18 mouse cellular contexts compared by ENCODE assay signal in genomic region chr4:58990609-58991434, GRCm38 (mm10). TPM values are rescaled to one million over a fixed set of nuclear protein-coding genes. Genes with fewer than 3 reads are reported as not detected.
DNase-seq lines count a peak whose midpoint lies in the region; ATAC-seq and TF ChIP-seq lines count a peak whose summit lies in the region.
"Had no signal": no experiment of that assay in that cellular context is flagged by ENCODE, and none has a peak within 500 bp of the region (broad histone marks: within the 10 kb centered on the region; RNA-seq: fewer than 3 reads in every experiment).

No protein-coding gene starts in this region.

- no peak overlapping the region for H3K27ac ChIP-seq in ES-E14 (ENCODE audit: insufficient read depth, low read depth, low read length, poor library complexity, severe bottlenecking)
- peak overlapping the region; percentile 11; the same call in 1 of the 2 replicates for H3K27ac ChIP-seq in limb, embryonic 15.5 days
- H3K27ac ChIP-seq: embryonic facial prominence, embryonic 12.5 days; hindbrain, embryonic 15.5 days; limb, embryonic 13.5 days; neural tube, embryonic 13.5 days had no signal

- H3K4me1 ChIP-seq in ES-E14 (ENCODE audit: control insufficient read depth in 2 of 2, insufficient read depth in 2 of 2, low read length in 2 of 2, poor library complexity in 1 of 2) (peaks cover 2 to 17% of the 10 kb centered on the region in 2 experiments; a peak in 3 of 4 replicates), G1E (ENCODE audit: insufficient read depth, low read depth, low read length) (peaks cover 57% of the 10 kb centered on the region)
- H3K4me1 ChIP-seq in limb, embryonic 15.5 days: peaks cover 8% of the 10 kb centered on the region; the same call in 1 of the 2 replicates
- H3K4me1 ChIP-seq: embryonic facial prominence, embryonic 12.5 days; hindbrain, embryonic 15.5 days had no signal

- H3K9me3 ChIP-seq in ES-E14 (ENCODE audit: control insufficient read depth, insufficient read depth, low read depth, low read length) (no peaks in the 10 kb centered on the region), G1E (replicated peaks) (no peaks in the 10 kb centered on the region)
- H3K9me3 ChIP-seq in limb, embryonic 15.5 days: no peaks in the 10 kb centered on the region
- H3K9me3 ChIP-seq: hindbrain, embryonic 15.5 days; limb, embryonic 13.5 days; neural tube, embryonic 13.5 days had no signal

- in situ Hi-C loops in ES-E14 (cut with MboI; ENCODE audit: low sequenced_read_pairs in 2 of 2, unreplicated experiment in 2 of 2): no loop called here

- no peak overlapping the region for H3K9ac ChIP-seq in ES-E14 (ENCODE audit: insufficient read depth, low read depth, low read length, poor library complexity, severe bottlenecking)
- H3K9ac ChIP-seq in limb, embryonic 15.5 days: no peak overlapping the region
- H3K9ac ChIP-seq: embryonic facial prominence, embryonic 12.5 days; hindbrain, embryonic 15.5 days; limb, embryonic 13.5 days; neural tube, embryonic 13.5 days had no signal

- no peak overlapping the region for H3K4me3 ChIP-seq in ES-E14 (ENCODE audit: insufficient read depth in 1 of 2, low read depth in 1 of 2, low read length in 2 of 2, poor library complexity in 1 of 2, severe bottlenecking in 1 of 2)
- H3K4me3 ChIP-seq in G1E (ENCODE audit: low read depth, low read length): no peak overlapping the region
- no peak overlapping the region for H3K4me3 ChIP-seq in limb, embryonic 15.5 days
- H3K4me3 ChIP-seq: embryonic facial prominence, embryonic 12.5 days; hindbrain, embryonic 15.5 days; limb, embryonic 13.5 days; neural tube, embryonic 13.5 days had no signal

- H3K4me2 ChIP-seq in limb, embryonic 15.5 days: no peak overlapping the region
- H3K4me2 ChIP-seq: embryonic facial prominence, embryonic 12.5 days; hindbrain, embryonic 15.5 days; limb, embryonic 13.5 days; neural tube, embryonic 13.5 days had no signal

- ATAC-seq in G1E (ENCODE audit: extremely low read depth, insufficient number of reproducible peaks, low FRiP score, poor library complexity, severe bottlenecking): peak; percentile 43; the same call in 1 of the 2 replicates
- ATAC-seq in limb, embryonic 15.5 days (ENCODE audit: insufficient number of reproducible peaks, low FRiP score, low TSS enrichment, low read depth): no peak
- peak; percentile 71 for ATAC-seq in megakaryocyte-erythroid progenitor cell, adult 5-6 weeks (replicated peaks; ENCODE audit: low FRiP score, low TSS enrichment, poor library complexity, severe bottlenecking)

- DNase-seq in ES-E14 (ENCODE audit: low read depth, low spot score): no peak
- no peak for DNase-seq in G1E (ENCODE audit: low spot score)
- no peak for DNase-seq in kidney, postnatal 10 days
- no peak for DNase-seq in right cerebral cortex, postnatal 10 days (ENCODE audit: low spot score in 2 of 2)
- DNase-seq in spleen, postnatal 4 days (ENCODE audit: low spot score in 2 of 2): no peak
- no peak for DNase-seq in lung, postnatal 4 days
- DNase-seq: adrenal gland, postnatal 36 days; cerebellum, adult 9-11 months; gastrocnemius, postnatal 36 days; right cerebral cortex, postnatal 14 days had no signal

- WGBS in limb, embryonic 15.5 days: 69% methylated on average over 17 of the region's 17 CpGs

- peaks cover 40% of the 10 kb centered on the region for H3K27me3 ChIP-seq in G1E (ENCODE audit: insufficient read depth, low read length)
- no peaks in the 10 kb centered on the region for H3K27me3 ChIP-seq in limb, embryonic 15.5 days
- H3K27me3 ChIP-seq: CH12.LX; embryonic facial prominence, embryonic 12.5 days; hindbrain, embryonic 15.5 days; limb, embryonic 13.5 days; neural tube, embryonic 13.5 days had no signal

- TF ChIP-seq CTCF in G1E (IDR thresholded peaks at IDR 0.05; ENCODE audit: low read depth, low read length): no peak

- H3K36me3 ChIP-seq in ES-E14 (ENCODE audit: control insufficient read depth, insufficient read depth, low read length, poor library complexity, severe bottlenecking): no peaks in the 10 kb centered on the region
- no peaks in the 10 kb centered on the region for H3K36me3 ChIP-seq in G1E (replicated peaks)
- no peaks in the 10 kb centered on the region for H3K36me3 ChIP-seq in limb, embryonic 15.5 days
- H3K36me3 ChIP-seq: embryonic facial prominence, embryonic 12.5 days; hindbrain, embryonic 15.5 days; limb, embryonic 13.5 days; neural tube, embryonic 13.5 days had no signal

TF ChIP-seq in ES-E14, 5 proteins besides CTCF, POLR2A, EP300 and RAD21:
- TF ChIP-seq ZNF384 (IDR thresholded peaks at IDR 0.05; ENCODE audit: low read depth, low read length) (no peak), MAFK (IDR thresholded peaks at IDR 0.05; ENCODE audit: insufficient read depth, low read depth, low read length) (peak; percentile 59; the same call in 1 of the 2 replicates), HCFC1 (IDR thresholded peaks at IDR 0.05; ENCODE audit: borderline replicate concordance, insufficient read depth, low read length) (no peak), CHD2 (IDR thresholded peaks at IDR 0.05; ENCODE audit: low read depth, low read length) (no peak), ZC3H11A (IDR thresholded peaks at IDR 0.05; ENCODE audit: borderline replicate concordance, low read depth, low read length) (no peak)
TF ChIP-seq in ES-E14: peak in this region for 1.

RNA-seq across cellular contexts. Expression of gene Ptgr1, which starts 3.9 kb away (rescaled TPM):
- total RNA-seq in ES-E14 (2012; rRNA removed) (8.0 and 14.4 TPM in 2 replicates), G1E (2014; fragmentation: Nextera tagmentation) (4.4 and 5.0 TPM in 2 replicates), G1E (2017) (13.8 and 14.5 TPM in 2 replicates)
- polyA plus RNA-seq in G1E (2012): 0.18 and 0.42 TPM in 2 replicates
- 39.3 and 41.0 TPM in 2 replicates for polyA plus RNA-seq in limb, embryonic 15.5 days (2015; fragmentation: Nextera tagmentation; extraction: Ambion mirVana)
- 5.0 and 14.5 TPM in 2 replicates for total RNA-seq in megakaryocyte-erythroid progenitor cell, adult 5-6 weeks (2014; fragmentation: Nextera tagmentation)
- total RNA-seq in megakaryocyte-erythroid progenitor cell, adult 5-6 weeks (2017): 12.8 and 16.2 TPM in 2 replicates

RNA-seq across cellular contexts. Expression of gene Dnajc25, which starts 4.0 kb away (rescaled TPM):
- total RNA-seq in ES-E14 (2012; rRNA removed): 7.8 and 12.0 TPM in 2 replicates
- 7.8 and 10.3 TPM in 2 replicates for total RNA-seq in G1E (2014; fragmentation: Nextera tagmentation)
- total RNA-seq in G1E (2017): 5.5 and 6.4 TPM in 2 replicates
- polyA plus RNA-seq in G1E (2012): 3.5 TPM in 2 replicates
- polyA plus RNA-seq in limb, embryonic 15.5 days (2015; fragmentation: Nextera tagmentation; extraction: Ambion mirVana): 15.0 and 18.7 TPM in 2 replicates
- total RNA-seq in megakaryocyte-erythroid progenitor cell, adult 5-6 weeks (2014; fragmentation: Nextera tagmentation): 10.3 and 10.5 TPM in 2 replicates
- 24.5 and 44.0 TPM in 2 replicates for total RNA-seq in megakaryocyte-erythroid progenitor cell, adult 5-6 weeks (2017)

RNA-seq across cellular contexts. Expression of gene Gm20503, which starts 12.2 kb away (rescaled TPM):
- total RNA-seq in ES-E14 (2012; rRNA removed) (not detected in 2 replicates), G1E (2014; fragmentation: Nextera tagmentation) (not detected in 2 replicates), G1E (2017) (0.35 TPM in 1 of 2 replicates, not detected in the other)
- not detected in 2 replicates for polyA plus RNA-seq in G1E (2012)
- polyA plus RNA-seq in limb, embryonic 15.5 days (2015; fragmentation: Nextera tagmentation; extraction: Ambion mirVana): 17.7 and 19.6 TPM in 2 replicates
- not detected in 2 replicates for total RNA-seq in megakaryocyte-erythroid progenitor cell, adult 5-6 weeks (2014; fragmentation: Nextera tagmentation)
- not detected in 2 replicates for total RNA-seq in megakaryocyte-erythroid progenitor cell, adult 5-6 weeks (2017)

RNA-seq across cellular contexts. Expression of gene Gng10, which starts 44.1 kb away (rescaled TPM):
- total RNA-seq in ES-E14 (2012; rRNA removed) (12.6 and 25.3 TPM in 2 replicates), G1E (2014; fragmentation: Nextera tagmentation) (73.4 and 75.2 TPM in 2 replicates), G1E (2017) (121 and 127 TPM in 2 replicates)
- polyA plus RNA-seq in G1E (2012): 19.9 and 21.9 TPM in 2 replicates
- 131 and 140 TPM in 2 replicates for polyA plus RNA-seq in limb, embryonic 15.5 days (2015; fragmentation: Nextera tagmentation; extraction: Ambion mirVana)
- total RNA-seq in megakaryocyte-erythroid progenitor cell, adult 5-6 weeks (2014; fragmentation: Nextera tagmentation): 82.0 and 100 TPM in 2 replicates
- total RNA-seq in megakaryocyte-erythroid progenitor cell, adult 5-6 weeks (2017): 58.5 and 65.7 TPM in 2 replicates

RNA-seq across cellular contexts. Expression of gene Zkscan16, which starts 47.4 kb away (rescaled TPM):
- 0.63 and 0.80 TPM in 2 replicates for total RNA-seq in ES-E14 (2012; rRNA removed)
- total RNA-seq in G1E (2014; fragmentation: Nextera tagmentation): not detected in 2 replicates
- 0.12 and 0.22 TPM in 2 replicates for total RNA-seq in G1E (2017)
- polyA plus RNA-seq in G1E (2012): not detected in 2 replicates
- polyA plus RNA-seq in limb, embryonic 15.5 days (2015; fragmentation: Nextera tagmentation; extraction: Ambion mirVana): 0.73 and 0.74 TPM in 2 replicates
- total RNA-seq in megakaryocyte-erythroid progenitor cell, adult 5-6 weeks (2014; fragmentation: Nextera tagmentation): not detected in 2 replicates
- total RNA-seq in megakaryocyte-erythroid progenitor cell, adult 5-6 weeks (2017): not detected in 2 replicates
- total RNA-seq: CH12.LX; gastrocnemius, postnatal 36 days had no signal
- polyA plus RNA-seq: heart, embryonic 16.5 days had no signal
